Mouse (Mus musculus): ENCODE results near the gene Dst. TPM values are rescaled to one million over a fixed set of nuclear protein-coding genes. Genes with fewer than 3 reads are reported as not detected.

The Dst gene
- polyA plus RNA-seq, 1 experiment from 2014 or later, result 3.3 TPM

DNA sequence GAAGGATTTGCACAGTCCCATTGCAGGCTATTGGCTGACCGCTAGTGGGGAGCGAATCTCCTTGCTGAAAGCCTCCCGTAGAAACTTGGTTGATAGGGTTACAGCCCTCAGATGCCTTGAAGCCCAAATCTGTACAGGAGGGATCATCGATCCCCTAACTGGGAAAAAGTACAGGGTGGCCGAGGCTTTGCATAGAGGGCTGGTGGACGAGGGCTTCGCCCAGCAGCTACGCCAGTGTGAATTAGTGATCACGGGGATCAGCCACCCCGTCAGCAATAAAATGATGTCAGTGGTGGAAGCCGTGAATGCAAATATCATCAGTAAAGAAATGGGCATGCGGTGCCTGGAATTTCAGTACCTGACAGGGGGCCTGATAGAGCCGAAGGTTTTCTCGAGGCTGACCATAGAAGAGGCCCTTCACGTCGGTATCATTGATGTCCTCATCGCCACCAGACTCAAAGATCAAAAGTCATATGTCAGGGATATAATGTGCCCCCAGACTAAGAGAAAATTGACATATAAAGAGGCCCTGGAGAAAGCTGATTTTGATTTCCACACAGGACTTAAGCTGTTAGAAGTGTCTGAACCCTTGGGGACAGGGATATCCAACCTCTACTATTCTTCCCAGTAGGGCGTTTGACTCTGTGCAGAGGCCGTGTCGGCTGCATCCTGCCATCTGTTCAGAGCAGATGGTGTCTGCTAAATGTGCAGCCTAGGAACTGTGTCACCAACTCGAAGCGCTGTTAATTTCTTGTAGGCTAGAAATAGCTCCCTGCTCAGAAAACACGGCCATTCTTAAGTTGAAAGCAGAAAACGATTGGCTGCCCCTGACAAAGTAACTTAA, 274.6 kb downstream of the Dst start:
- ATAC-seq (ENCODE audit: low read depth) (no peak), DNase-seq (no peak)
- Histone ChIP-seq H3K9me3 (replicated peaks) (no peaks in the 10 kb centered on the region), H3K4me3 (replicated peaks) (no peak overlapping the region), H3K27me3 (no peaks in the 10 kb centered on the region), H3K27ac (no peak overlapping the region), H3K9ac (no peak overlapping the region), H3K4me1 (replicated peaks) (no peaks in the 10 kb centered on the region), H3K4me2 (no peak overlapping the region), H3K36me3 (peaks cover 23% of the 10 kb centered on the region)
- WGBS (ENCODE audit: insufficient replicate concordance), result 75% methylated on average over 24 of the region's 24 CpGs

DNA sequence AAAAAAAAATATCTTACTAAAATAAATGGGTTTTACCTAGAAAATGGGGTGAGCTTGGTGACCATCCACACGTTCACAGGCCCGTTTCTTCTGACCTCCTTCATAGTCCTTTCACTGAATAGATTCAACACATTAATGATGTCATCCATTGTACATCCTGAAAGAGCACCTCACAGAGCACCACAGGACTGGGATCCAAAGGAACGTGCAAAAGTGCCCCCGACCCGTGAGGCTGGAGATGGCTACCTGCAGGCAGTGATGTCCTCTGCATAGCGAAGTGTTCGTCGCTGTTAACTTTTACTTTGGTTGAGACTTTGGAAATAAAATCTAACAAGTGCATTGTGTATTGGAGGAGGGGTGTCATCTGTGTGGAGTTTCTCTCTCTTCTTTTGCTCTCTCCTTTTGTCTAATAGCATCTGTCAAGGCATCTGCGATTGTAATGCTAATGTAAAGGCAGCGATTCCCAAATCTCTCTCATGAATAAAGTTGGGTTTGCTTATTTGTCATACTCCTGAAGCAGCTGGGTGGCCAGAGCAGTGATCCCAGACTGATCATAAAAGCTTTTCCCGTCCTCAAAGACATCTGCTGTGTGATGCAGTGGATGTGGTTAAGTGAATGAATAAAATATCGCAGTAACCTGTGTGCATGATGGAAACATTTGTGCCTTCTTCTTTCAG, 275.4 kb downstream of the Dst start:
- H3K27ac ChIP-seq, result no peak overlapping the region
- no peak overlapping the region for H3K9ac ChIP-seq
- H3K4me2 ChIP-seq, result no peak overlapping the region
- no peaks in the 10 kb centered on the region for H3K4me1 ChIP-seq (replicated peaks)
- H3K4me3 ChIP-seq (replicated peaks), result no peak overlapping the region
- 74% methylated on average over 12 of the region's 12 CpGs for WGBS (ENCODE audit: insufficient replicate concordance)
- ATAC-seq (ENCODE audit: low read depth) (no peak), DNase-seq (no peak)
- peaks cover 18% of the 10 kb centered on the region for H3K36me3 ChIP-seq
- no peaks in the 10 kb centered on the region for H3K27me3 ChIP-seq
- no peaks in the 10 kb centered on the region for H3K9me3 ChIP-seq (replicated peaks)

DNA sequence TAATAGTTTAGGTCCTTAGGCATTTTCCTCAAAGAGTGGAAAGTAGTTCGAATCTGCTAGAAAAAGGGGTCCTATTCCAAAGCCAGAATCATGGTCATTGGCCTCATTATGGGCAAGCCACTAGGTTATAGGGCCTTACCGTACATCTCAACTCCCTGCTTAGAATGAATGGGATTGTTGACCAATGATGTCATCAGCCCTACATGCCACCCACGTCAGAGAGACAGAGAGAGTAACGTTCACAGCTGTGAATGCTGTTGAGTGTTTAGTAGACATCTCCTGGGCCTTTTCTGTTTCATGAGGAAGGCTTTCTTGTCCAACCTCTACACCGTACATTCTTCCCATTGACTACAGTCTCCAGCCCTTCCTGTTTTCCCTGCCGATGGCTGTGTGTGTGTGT, 276.2 kb downstream of the Dst start:
- Histone ChIP-seq H3K4me2 (no peak overlapping the region), H3K4me1 (replicated peaks) (no peaks in the 10 kb centered on the region), H3K27ac (no peak overlapping the region), H3K36me3 (peaks cover 9% of the 10 kb centered on the region), H3K9ac (no peak overlapping the region), H3K4me3 (replicated peaks) (no peak overlapping the region), H3K27me3 (no peaks in the 10 kb centered on the region), H3K9me3 (replicated peaks) (no peaks in the 10 kb centered on the region)
- WGBS (ENCODE audit: insufficient replicate concordance), result 53% methylated on average over 6 of the region's 6 CpGs
- no peak for DNase-seq
- no peak for ATAC-seq (ENCODE audit: low read depth)

DNA sequence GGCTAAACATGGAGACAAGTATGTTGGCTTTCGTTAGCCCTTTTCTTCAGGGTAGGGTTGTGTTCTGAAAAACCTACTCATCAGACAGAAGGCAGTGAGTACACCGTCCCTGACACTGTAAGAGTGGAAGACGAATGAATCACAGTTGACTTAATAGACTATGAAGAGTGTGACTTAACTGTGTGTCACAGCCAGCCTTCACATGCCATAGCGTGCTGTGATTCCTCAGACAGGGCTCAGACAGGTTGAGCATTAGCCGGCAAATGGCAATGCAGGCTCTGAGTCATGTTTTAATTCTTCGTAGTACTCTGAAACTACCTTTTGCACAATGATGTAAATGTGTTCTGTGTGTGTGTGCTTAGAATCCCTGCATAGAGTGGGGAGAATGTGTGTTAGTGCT, 278.0 kb downstream of the Dst start:
- WGBS (ENCODE audit: insufficient replicate concordance), result 71% methylated on average over 6 of the region's 6 CpGs
- no peaks in the 10 kb centered on the region for H3K9me3 ChIP-seq (replicated peaks)
- H3K36me3 ChIP-seq, result no peaks in the 10 kb centered on the region
- no peak overlapping the region for H3K27ac ChIP-seq
- H3K9ac ChIP-seq, result no peak overlapping the region
- no peaks in the 10 kb centered on the region for H3K27me3 ChIP-seq
- ATAC-seq (ENCODE audit: low read depth) (no peak), DNase-seq (no peak)
- H3K4me3 ChIP-seq (replicated peaks), result no peak overlapping the region
- H3K4me2 ChIP-seq, result no peak overlapping the region
- H3K4me1 ChIP-seq (replicated peaks), result no peaks in the 10 kb centered on the region

DNA sequence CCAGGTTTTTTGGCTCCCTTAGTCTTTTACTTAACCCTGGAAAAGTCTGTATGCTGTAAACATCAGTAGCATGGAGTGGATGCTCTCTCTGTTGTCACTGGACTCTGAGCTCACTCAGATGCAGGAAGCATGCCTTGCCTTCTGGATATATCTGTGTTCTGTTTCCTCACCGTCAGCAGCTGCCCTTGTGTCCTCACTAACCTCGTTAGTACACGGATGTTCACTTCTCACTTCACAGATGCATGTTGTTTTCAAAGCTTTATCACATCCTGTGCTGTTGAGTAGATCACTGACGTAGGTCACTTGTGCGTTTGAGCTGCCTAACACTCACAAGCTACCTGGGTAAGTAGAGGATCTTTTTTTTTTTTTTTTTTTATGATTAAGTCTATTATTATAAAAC, 279.5 kb downstream of the Dst start:
- no peaks in the 10 kb centered on the region for H3K9me3 ChIP-seq (replicated peaks)
- H3K4me2 ChIP-seq, result no peak overlapping the region
- no peaks in the 10 kb centered on the region for H3K27me3 ChIP-seq
- ATAC-seq (ENCODE audit: low read depth) (no peak), DNase-seq (no peak)
- H3K4me3 ChIP-seq (replicated peaks), result no peak overlapping the region
- H3K27ac ChIP-seq, result no peak overlapping the region
- no peak overlapping the region for H3K9ac ChIP-seq
- no peaks in the 10 kb centered on the region for H3K4me1 ChIP-seq (replicated peaks)
- WGBS (ENCODE audit: insufficient replicate concordance), result 46% methylated on average over 5 of the region's 5 CpGs
- peaks cover 3% of the 10 kb centered on the region; the same call in 1 of the 2 replicates for H3K36me3 ChIP-seq

DNA sequence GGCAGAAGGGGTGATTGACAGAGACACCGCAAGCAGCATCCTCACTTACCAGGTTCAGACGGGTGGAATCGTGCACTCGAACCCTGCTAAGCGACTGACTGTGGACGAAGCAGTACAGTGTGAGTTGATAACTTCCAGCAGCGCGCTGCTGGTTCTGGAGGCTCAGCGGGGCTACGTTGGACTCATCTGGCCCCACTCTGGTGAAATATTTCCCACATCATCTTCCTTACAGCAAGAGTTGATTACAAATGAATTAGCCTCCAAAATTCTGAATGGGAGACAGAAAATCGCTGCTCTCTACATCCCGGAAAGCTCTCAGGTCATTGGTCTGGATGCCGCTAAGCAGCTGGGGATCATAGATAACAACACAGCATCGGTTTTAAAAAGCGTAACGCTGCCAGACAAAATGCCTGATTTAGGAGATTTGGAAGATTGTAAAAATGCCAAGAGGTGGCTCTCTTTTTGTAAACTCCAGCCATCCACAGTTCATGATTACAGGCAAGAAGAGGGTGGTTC, 280.8 kb downstream of the Dst start:
- Histone ChIP-seq H3K4me1 (replicated peaks) (no peaks in the 10 kb centered on the region), H3K9me3 (replicated peaks) (no peaks in the 10 kb centered on the region), H3K4me3 (replicated peaks) (no peak overlapping the region), H3K36me3 (peaks cover 3% of the 10 kb centered on the region; the same call in 1 of the 2 replicates), H3K9ac (no peak overlapping the region), H3K27me3 (no peaks in the 10 kb centered on the region), H3K27ac (no peak overlapping the region), H3K4me2 (no peak overlapping the region)
- DNase-seq, result no peak
- 82% methylated on average over 16 of the region's 16 CpGs for WGBS (ENCODE audit: insufficient replicate concordance)
- ATAC-seq (ENCODE audit: low read depth), result no peak

DNA sequence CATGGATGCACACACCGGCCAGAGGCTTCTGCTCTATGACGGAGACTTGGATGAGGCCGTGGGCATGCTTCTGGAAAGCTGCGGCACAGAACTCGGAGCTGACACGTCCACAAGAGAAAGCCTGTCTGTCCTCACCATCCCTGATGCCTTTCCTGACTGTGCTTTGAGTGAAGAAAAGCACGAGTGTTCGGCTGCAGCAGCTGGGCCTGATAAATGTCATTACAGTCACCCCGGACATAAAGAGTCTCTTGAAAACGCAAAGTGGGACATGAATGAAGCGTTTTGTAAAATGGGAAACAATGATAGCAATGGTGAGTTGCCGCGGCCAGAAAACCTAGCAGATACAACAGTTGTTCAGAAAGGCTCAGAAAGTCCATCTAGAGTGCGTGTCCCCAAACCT, 281.3 kb downstream of the Dst start:
- no peak overlapping the region for H3K4me2 ChIP-seq
- no peak overlapping the region for H3K27ac ChIP-seq
- no peak overlapping the region for H3K9ac ChIP-seq
- H3K36me3 ChIP-seq, result peaks cover 3% of the 10 kb centered on the region; the same call in 1 of the 2 replicates
- no peaks in the 10 kb centered on the region for H3K27me3 ChIP-seq
- DNase-seq (no peak), ATAC-seq (ENCODE audit: low read depth) (no peak)
- H3K9me3 ChIP-seq (replicated peaks), result no peaks in the 10 kb centered on the region
- no peak overlapping the region for H3K4me3 ChIP-seq (replicated peaks)
- WGBS (ENCODE audit: insufficient replicate concordance), result 83% methylated on average over 14 of the region's 14 CpGs
- no peaks in the 10 kb centered on the region for H3K4me1 ChIP-seq (replicated peaks)

- DNase-seq (peak; percentile 9), ATAC-seq (ENCODE audit: low read depth) (no peak)
- 48% methylated on average over 7 of the region's 7 CpGs for WGBS (ENCODE audit: insufficient replicate concordance)
- H3K27me3 ChIP-seq, result no peaks in the 10 kb centered on the region
- no peaks in the 10 kb centered on the region for H3K9me3 ChIP-seq (replicated peaks)
- no peak overlapping the region for H3K9ac ChIP-seq
- H3K4me2 ChIP-seq, result no peak overlapping the region
- H3K4me3 ChIP-seq (replicated peaks), result no peak overlapping the region
- H3K4me1 ChIP-seq (replicated peaks), result no peaks in the 10 kb centered on the region
- H3K36me3 ChIP-seq, result peaks cover 3% of the 10 kb centered on the region; the same call in 1 of the 2 replicates
- no peak overlapping the region for H3K27ac ChIP-seq
These were observed 281.9 kb downstream of the Dst start for GRCm38 (mm10) chr1:34189970-34190369.

DNA sequence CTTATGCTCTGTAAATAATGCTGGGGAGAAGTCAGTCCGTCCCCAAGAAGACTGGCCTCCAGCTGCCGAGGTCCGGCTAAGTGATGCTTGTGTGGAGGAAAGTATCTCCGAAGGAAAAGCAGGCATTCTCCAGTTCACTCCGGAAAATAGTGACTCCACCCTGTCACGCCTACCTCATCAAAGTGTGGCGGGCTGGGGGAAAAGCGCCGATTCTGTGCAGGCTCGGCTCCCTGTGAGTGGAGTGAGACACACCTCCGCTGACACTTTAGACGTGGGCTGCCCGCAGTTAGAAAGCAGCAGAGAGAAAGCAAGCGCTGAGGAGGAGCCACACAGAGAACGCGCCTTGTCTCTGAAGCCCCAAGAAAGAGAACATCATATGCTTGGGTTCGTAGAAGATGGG, 284.1 kb downstream of the Dst start:
- Histone ChIP-seq H3K4me3 (replicated peaks) (no peak overlapping the region), H3K9ac (no peak overlapping the region), H3K27me3 (no peaks in the 10 kb centered on the region), H3K4me1 (replicated peaks) (no peaks in the 10 kb centered on the region), H3K4me2 (no peak overlapping the region), H3K9me3 (replicated peaks) (no peaks in the 10 kb centered on the region), H3K36me3 (peaks cover 3% of the 10 kb centered on the region; the same call in 1 of the 2 replicates), H3K27ac (no peak overlapping the region)
- ATAC-seq (ENCODE audit: low read depth) (no peak), DNase-seq (no peak)
- 80% methylated on average over 17 of the region's 17 CpGs for WGBS (ENCODE audit: insufficient replicate concordance)

GRCm38 (mm10) chr1:34200791-34201190, 292.8 kb downstream of the Dst start:
- no peak for ATAC-seq (ENCODE audit: low read depth)

GRCm38 (mm10) chr1:34201483-34201882, 293.5 kb downstream of the Dst start:
- H3K9ac ChIP-seq, result no peak overlapping the region
- no peak overlapping the region for H3K4me2 ChIP-seq
- H3K4me1 ChIP-seq (replicated peaks), result no peaks in the 10 kb centered on the region
- DNase-seq, result no peak
- no peaks in the 10 kb centered on the region for H3K27me3 ChIP-seq
- no peaks in the 10 kb centered on the region for H3K9me3 ChIP-seq (replicated peaks)
- WGBS (ENCODE audit: insufficient replicate concordance), result 29% methylated on average over 4 of the region's 4 CpGs
- H3K36me3 ChIP-seq, result peaks cover 6% of the 10 kb centered on the region; the same call in 1 of the 2 replicates
- no peak overlapping the region for H3K4me3 ChIP-seq (replicated peaks)
- ATAC-seq (ENCODE audit: low read depth), result no peak
- no peak overlapping the region for H3K27ac ChIP-seq

More at GRCm38 (mm10) chr1:34200791-34201190, 292.8 kb downstream of the Dst start:
- H3K36me3 ChIP-seq, result peaks cover 6% of the 10 kb centered on the region; the same call in 1 of the 2 replicates
- H3K9ac ChIP-seq, result no peak overlapping the region
- H3K4me3 ChIP-seq (replicated peaks), result no peak overlapping the region
- H3K9me3 ChIP-seq (replicated peaks), result no peaks in the 10 kb centered on the region
- no peak overlapping the region for H3K4me2 ChIP-seq
- H3K27me3 ChIP-seq, result no peaks in the 10 kb centered on the region
- H3K4me1 ChIP-seq (replicated peaks), result no peaks in the 10 kb centered on the region
- WGBS (ENCODE audit: insufficient replicate concordance), result 72% methylated on average over 18 of the region's 18 CpGs
- no peak for DNase-seq
- no peak overlapping the region for H3K27ac ChIP-seq

Data from liver, embryonic 13.5 days (tissue).